Mouse (Mus musculus) forebrain, embryonic 13.5 days (tissue): Measurements from ENCODE around the gene Dnajb6. TPM values are rescaled to one million over a fixed set of nuclear protein-coding genes. Genes with fewer than 3 reads are reported as not detected.

Experiments used
- ATAC-seq: fragments of 200-750 bp; cut with Nextera tagmentation; 2 replicates; pipeline ENCODE4 v1.8.0; 2017
- H3K27ac ChIP-seq: fragments of 300-500 bp; sonication (generic); 2 replicates; pipeline ENCODE4 v1.5.1; 2015; ENCODE audit warnings: inconsistent platforms, mild to moderate bottlenecking, moderate library complexity
- H3K27me3 ChIP-seq: fragments of 300-500 bp; sonication (generic); 2 replicates; pipeline ENCODE4 v1.6.1; 2015; ENCODE audit warnings: mild to moderate bottlenecking, inconsistent platforms
- H3K36me3 ChIP-seq: fragments of 300-500 bp; sonication (generic); 2 replicates; pipeline ENCODE4 v1.6.1; 2015; ENCODE audit warnings: mild to moderate bottlenecking, inconsistent platforms; ENCODE audit not compliant: poor library complexity, severe bottlenecking
- H3K4me1 ChIP-seq: fragments of 300-500 bp; sonication (generic); 2 replicates; pipeline ENCODE4 v1.6.1; 2015; ENCODE audit warnings: inconsistent platforms
- H3K4me2 ChIP-seq: fragments of 300-500 bp; sonication (generic); 2 replicates; pipeline ENCODE4 v1.6.1; 2015; ENCODE audit warnings: inconsistent platforms, mild to moderate bottlenecking, moderate library complexity
- H3K4me3 ChIP-seq: fragments of 300-500 bp; sonication (generic); 2 replicates; pipeline ENCODE4 v1.5.1; 2015; ENCODE audit warnings: mild to moderate bottlenecking, inconsistent platforms
- H3K9ac ChIP-seq: fragments of 300-500 bp; sonication (generic); 2 replicates; pipeline ENCODE4 v1.6.1; 2015; ENCODE audit warnings: mild to moderate bottlenecking, inconsistent platforms
- H3K9me3 ChIP-seq: fragments of 300-500 bp; sonication (generic); replicated peaks from 2 replicates; pipeline ENCODE4 v1.6.1; 2016; ENCODE audit warnings: inconsistent platforms
- WGBS: fragments of 180-500 bp; shearing (Covaris S2); methylation state at CpG from one replicate; pipeline ENCODE4 v1.1.7; 2015; 5-methylcytosine and 5-hydroxymethylcytosine counted together
- polyA plus RNA-seq: library from polyadenylated mRNA; unstranded; fragments of >200 nt; fragmentation: Nextera tagmentation; extraction: Ambion mirVana; gene quantifications from 2 replicates; pipeline ENCODE4 v1.2.1, GENCODE M21; 2015

The Dnajb6 gene
- polyA plus RNA-seq, 1 experiment from 2014 or later = 293 TPM

DNA sequence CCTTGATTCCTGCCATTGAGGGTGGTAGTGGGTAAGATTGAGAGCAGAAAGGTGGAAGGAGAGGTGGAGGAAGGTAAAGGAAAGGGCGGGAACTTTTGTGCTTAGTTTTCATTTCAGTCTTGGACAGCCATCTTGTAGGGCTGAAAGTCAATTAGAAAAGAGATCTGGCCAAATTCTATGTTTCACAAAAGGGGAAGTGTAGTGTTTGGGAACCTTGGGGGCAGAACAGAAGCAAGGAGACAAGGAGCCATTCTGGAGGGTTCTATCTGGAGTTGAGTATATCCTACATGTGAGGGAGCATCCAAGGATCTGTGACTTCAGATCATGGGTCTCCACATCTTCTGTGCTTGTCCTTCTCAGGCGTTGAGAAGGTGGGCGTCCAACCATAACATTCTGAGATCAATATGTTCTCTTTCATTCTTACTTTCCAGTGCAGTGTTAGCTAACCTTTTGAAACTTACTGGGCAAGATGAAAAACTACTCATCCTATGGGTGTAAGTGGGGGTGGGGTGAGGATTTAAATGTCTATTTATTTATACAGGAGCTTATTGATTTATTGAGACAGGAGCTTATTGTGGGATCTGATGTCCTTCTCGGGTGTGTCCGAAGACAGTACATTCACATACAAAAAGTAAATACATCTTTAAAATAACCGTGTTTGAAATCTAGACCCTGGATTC is 517 bp upstream of the Dnajb6 start:
- H3K4me1 ChIP-seq = peaks cover 32% of the 10 kb centered on the region
- peak overlapping the region; percentile 98 for H3K9ac ChIP-seq
- WGBS = 51% methylated on average over 6 of the region's 6 CpGs
- H3K4me3 ChIP-seq = peak overlapping the region; percentile 100
- H3K36me3 ChIP-seq = no peaks in the 10 kb centered on the region
- H3K9me3 ChIP-seq = no peaks in the 10 kb centered on the region
- peak overlapping the region; percentile 95 for H3K27ac ChIP-seq
- peak overlapping the region; percentile 86 for H3K4me2 ChIP-seq
- no peaks in the 10 kb centered on the region for H3K27me3 ChIP-seq
- ATAC-seq = no peak

DNA sequence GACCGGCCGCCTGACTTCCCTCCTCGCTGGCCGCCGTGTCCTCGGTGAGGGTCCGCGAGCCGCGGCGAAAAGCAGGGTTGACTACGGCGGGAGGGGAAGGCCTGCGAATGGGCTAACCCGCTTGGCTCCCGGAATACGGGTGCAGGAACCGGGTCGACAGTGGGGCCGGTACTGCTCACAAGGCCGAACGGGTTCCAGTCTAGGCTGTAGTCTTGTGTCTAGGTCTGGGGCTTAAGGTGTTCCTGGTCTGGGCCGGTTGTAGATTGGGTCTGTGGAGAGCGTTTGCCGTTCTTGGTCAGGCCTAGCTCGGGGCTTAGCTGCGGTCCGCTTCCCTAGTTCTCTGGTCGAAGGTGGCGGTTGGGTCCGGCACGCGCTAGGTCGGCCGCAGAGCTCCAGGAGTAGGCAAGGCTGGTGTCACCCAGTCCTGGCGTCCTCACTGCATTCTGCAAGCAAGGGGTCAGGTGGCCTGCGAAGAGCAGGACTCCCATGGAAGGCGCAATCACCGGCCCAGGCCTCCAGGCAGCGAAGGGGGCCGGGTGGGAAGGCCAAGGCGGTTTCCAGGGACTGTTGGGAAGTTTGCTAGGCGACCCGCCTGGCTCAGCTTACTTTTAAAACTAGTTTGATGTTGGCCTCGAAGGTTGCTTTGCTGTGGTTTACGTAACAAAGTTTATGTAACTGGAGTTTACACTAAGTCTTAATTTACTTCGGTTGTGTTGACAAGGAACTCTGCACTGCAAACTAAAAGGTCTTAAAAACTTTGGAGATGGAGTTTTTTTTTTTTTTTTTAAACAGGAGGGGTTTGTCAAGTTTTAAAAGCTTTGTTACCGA is 799 bp downstream of the Dnajb6 start:
- Histone ChIP-seq H3K36me3 (no peaks in the 10 kb centered on the region), H3K9ac (peak overlapping the region; percentile 98), H3K27me3 (no peaks in the 10 kb centered on the region), H3K4me2 (peak overlapping the region; percentile 86), H3K4me3 (peak overlapping the region; percentile 100), H3K9me3 (no peaks in the 10 kb centered on the region), H3K27ac (peak overlapping the region; percentile 95), H3K4me1 (peaks cover 37% of the 10 kb centered on the region)
- ATAC-seq = peak; percentile 79
- whole genome bisulfite sequencing = 2% methylated on average over 48 of the region's 48 CpGs

DNA sequence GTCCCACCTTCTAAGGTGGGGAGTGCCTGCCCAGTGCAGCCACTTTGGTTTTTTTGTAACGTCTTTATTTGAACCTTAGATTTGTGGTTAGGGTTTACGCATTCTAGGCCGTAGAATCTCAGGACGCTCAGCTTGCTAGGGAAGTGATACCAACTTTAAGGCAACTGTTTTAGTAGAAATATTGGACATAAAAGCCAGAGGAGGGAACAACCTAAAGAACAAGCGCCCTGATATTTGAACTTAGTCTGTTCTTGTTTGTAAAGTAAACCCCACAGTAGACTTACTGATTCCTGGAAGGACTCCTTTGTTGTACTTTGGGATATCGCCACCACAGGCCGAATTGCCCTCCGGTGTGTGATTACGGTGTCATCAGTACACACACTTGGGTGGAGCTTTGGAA is 1.5 kb downstream of the Dnajb6 start:
- Histone ChIP-seq H3K4me3 (peak overlapping the region; percentile 100), H3K36me3 (no peaks in the 10 kb centered on the region), H3K27me3 (no peaks in the 10 kb centered on the region), H3K9me3 (no peaks in the 10 kb centered on the region), H3K4me1 (peaks cover 38% of the 10 kb centered on the region), H3K4me2 (peak overlapping the region; percentile 86), H3K9ac (peak overlapping the region; percentile 98), H3K27ac (no peak overlapping the region)
- no peak for ATAC-seq
- 68% methylated on average over 9 of the region's 9 CpGs for WGBS

DNA sequence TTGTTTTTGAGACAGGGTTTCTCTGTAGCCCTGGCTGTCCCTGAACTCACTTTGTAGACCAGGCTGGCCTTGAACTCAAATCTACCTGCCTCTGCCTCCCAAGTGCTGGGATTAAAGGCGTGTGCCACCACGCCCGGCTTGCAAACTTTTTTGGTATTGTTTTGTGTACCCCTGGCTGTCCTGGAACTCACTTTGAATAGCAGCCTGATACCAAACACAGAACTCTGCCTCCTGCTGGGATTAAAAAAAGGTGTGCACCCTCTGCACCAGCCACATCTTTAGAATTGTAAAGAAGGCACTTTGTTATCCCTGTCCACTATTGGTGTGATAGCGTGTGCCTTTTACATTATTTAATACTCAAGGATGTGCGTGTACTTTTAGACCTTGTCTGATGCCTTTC is 2.0 kb downstream of the Dnajb6 start:
- H3K9ac ChIP-seq = no peak overlapping the region
- ATAC-seq = no peak
- no peak overlapping the region for H3K27ac ChIP-seq
- H3K36me3 ChIP-seq = peaks cover 5% of the 10 kb centered on the region
- H3K9me3 ChIP-seq = no peaks in the 10 kb centered on the region
- peaks cover 38% of the 10 kb centered on the region for H3K4me1 ChIP-seq
- peak overlapping the region; percentile 86 for H3K4me2 ChIP-seq
- no peaks in the 10 kb centered on the region for H3K27me3 ChIP-seq
- 89% methylated on average over 5 of the region's 5 CpGs for WGBS
- peak overlapping the region; percentile 100; the same call in 1 of the 2 replicates for H3K4me3 ChIP-seq

DNA sequence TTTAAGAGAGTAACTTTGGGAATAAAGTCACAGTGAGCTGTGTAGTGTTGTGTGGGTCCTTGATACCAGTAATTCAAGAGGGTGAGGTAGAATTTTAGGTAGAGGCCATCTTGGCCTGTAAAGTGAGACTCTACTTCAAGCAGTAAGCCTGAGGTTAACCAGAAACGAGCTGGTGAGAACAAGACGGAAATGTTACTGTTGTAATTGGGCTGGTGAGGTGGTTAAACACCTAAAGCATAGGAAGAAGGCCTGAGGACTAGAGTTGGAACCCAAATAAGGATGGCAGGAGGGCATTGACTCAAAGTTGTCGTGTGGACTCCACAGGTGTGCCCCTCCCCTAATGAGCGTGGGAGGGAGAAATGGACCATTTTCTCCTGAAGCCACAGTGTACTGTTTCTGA is 2.6 kb downstream of the Dnajb6 start:
- no peak for ATAC-seq
- WGBS = 83% methylated on average over 4 of the region's 4 CpGs
- no peak overlapping the region for H3K9ac ChIP-seq
- no peaks in the 10 kb centered on the region for H3K27me3 ChIP-seq
- H3K4me2 ChIP-seq = no peak overlapping the region; the same call in 1 of the 2 replicates
- H3K9me3 ChIP-seq = no peaks in the 10 kb centered on the region
- no peak overlapping the region for H3K4me3 ChIP-seq
- H3K4me1 ChIP-seq = peaks cover 38% of the 10 kb centered on the region
- H3K36me3 ChIP-seq = peaks cover 8% of the 10 kb centered on the region
- H3K27ac ChIP-seq = no peak overlapping the region

DNA sequence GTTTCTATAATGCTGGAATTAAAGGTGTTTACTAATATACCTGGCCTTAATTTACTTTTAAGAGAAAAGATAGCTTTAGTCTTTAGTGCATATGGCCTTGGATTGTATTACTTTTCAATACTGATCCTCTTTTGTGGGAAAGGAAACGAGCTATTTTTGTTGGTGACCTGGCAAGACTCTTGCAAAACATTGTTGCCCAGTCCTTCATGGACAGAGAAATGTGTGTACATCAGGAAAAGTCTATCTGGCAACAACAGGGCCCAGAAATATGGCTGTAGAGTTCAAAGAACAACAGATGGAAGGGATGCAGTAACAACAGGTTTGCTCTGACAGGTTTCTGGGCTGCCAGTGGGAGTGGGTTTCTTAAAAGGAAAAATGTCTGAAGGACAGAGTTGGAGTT is 5.2 kb downstream of the Dnajb6 start:
- no peak for ATAC-seq
- WGBS = 79% methylated on average over 1 of the region's 1 CpGs
- peaks cover 30% of the 10 kb centered on the region for H3K4me1 ChIP-seq
- H3K9me3 ChIP-seq = no peaks in the 10 kb centered on the region
- peaks cover 8% of the 10 kb centered on the region for H3K36me3 ChIP-seq
- H3K4me2 ChIP-seq = no peak overlapping the region
- no peak overlapping the region for H3K9ac ChIP-seq
- no peaks in the 10 kb centered on the region for H3K27me3 ChIP-seq
- H3K27ac ChIP-seq = no peak overlapping the region
- H3K4me3 ChIP-seq = no peak overlapping the region

DNA sequence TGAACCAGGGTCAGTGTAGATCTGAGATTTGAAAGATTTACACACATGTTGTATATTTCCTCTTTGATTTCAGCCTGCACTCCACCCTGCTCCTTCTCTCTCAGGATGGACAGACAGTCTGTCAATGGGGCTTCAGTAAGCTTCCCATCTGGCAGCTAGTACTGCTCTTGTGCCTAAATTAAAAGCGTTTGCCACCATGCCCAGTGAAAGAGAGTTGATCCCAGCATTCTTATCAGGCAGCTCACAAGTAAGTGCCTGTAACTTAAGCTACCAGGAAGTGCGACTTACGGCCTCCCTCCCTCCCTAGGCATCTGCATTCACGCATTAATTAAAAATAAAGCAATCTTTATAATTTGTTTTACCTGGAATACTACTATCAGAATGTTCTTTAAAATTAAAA is 5.6 kb downstream of the Dnajb6 start:
- no peak for ATAC-seq
- Histone ChIP-seq H3K4me2 (no peak overlapping the region), H3K4me1 (peaks cover 30% of the 10 kb centered on the region), H3K27ac (no peak overlapping the region), H3K36me3 (peaks cover 8% of the 10 kb centered on the region), H3K9me3 (no peaks in the 10 kb centered on the region), H3K9ac (no peak overlapping the region), H3K27me3 (no peaks in the 10 kb centered on the region), H3K4me3 (no peak overlapping the region)
- 77% methylated on average over 4 of the region's 4 CpGs for WGBS

DNA sequence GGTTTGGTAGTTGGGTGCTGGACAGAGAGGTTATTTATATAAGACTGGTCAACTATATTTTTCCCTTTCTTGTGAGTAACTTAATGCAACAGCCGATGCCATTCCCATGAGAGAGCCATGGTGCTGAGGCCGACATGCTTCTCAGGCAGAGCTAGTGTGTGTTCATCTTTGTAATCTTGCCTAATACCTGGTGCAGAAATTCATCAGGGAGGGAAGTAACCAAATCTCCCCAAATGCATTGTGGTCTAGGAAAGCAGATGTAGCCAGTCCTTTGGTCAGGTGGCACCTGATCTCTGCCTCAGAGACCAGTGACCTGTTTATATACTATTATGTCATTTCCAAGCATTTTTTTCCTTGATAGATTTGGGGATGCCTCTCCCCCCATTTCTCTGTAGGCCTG is 12.2 kb downstream of the Dnajb6 start:
- Histone ChIP-seq H3K9ac (no peak overlapping the region), H3K9me3 (no peaks in the 10 kb centered on the region), H3K4me3 (no peak overlapping the region), H3K36me3 (peaks cover 31% of the 10 kb centered on the region), H3K27me3 (no peaks in the 10 kb centered on the region), H3K27ac (no peak overlapping the region), H3K4me1 (no peaks in the 10 kb centered on the region), H3K4me2 (no peak overlapping the region)
- ATAC-seq = no peak
- 95% methylated on average over 2 of the region's 2 CpGs for WGBS

DNA sequence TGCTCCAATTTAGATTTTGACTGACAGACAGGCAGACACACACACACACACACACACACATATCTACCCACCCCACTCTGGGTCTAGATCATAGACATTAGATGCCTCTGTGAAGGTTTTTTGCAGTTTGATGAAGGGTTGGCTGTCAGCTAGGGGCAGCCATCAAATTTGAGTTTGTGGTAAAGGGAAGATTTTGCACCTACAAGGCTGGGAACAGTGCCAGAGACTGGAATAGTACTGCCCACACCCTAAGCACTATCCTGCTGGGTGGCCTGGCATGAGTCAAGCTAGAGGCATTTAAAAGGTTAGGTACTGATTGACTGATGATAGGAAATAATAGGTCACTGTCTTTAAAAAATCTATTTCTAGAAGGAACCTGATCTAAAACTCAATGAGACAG is 15.8 kb downstream of the Dnajb6 start:
- Histone ChIP-seq H3K4me3 (no peak overlapping the region), H3K4me2 (no peak overlapping the region), H3K9me3 (no peaks in the 10 kb centered on the region), H3K9ac (no peak overlapping the region), H3K4me1 (no peaks in the 10 kb centered on the region), H3K36me3 (peaks cover 64% of the 10 kb centered on the region), H3K27me3 (no peaks in the 10 kb centered on the region), H3K27ac (no peak overlapping the region)
- no peak for ATAC-seq

DNA sequence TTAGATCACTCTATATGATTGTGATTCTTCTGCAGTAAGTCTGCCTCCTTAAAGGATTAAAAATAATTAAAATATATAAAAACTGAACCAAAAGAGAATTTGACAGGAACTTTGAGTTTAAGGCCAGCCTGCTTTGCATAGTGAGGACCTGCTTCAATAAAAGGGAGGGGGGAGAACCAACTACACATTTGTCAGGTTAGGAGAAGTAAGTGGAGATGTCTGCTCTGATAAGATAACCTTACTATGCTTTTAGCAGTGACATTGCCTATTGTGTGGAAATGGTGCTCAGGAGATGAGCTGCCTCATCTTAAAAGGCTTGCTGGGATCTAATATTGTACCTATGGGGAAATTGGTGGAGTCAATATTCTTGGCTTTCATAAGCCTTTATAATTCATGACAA is 17.4 kb downstream of the Dnajb6 start:
- no peaks in the 10 kb centered on the region for H3K4me1 ChIP-seq
- no peak overlapping the region for H3K4me3 ChIP-seq
- no peak for ATAC-seq
- H3K4me2 ChIP-seq = no peak overlapping the region
- H3K27ac ChIP-seq = no peak overlapping the region
- H3K9me3 ChIP-seq = no peaks in the 10 kb centered on the region
- H3K9ac ChIP-seq = no peak overlapping the region
- H3K27me3 ChIP-seq = no peaks in the 10 kb centered on the region
- peaks cover 78% of the 10 kb centered on the region for H3K36me3 ChIP-seq

DNA sequence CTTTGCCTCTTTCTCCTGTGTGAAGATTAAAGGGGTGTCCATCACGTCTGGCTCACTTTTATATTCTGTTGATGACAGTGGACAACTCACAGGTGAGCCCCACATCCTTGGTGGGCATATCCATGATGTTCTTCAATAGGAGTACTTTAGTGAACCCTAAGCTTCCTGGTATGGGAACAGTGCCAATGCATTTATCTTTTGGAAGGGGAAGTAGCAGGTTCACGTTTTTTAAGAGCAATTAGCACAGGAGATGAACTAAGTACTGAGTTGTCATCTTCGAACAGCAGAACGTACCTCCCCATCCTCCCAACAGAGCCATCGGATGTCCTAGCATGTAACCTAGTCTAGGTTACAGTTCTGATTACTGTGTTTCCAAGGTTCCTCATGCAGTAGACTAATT is 23.8 kb downstream of the Dnajb6 start:
- Histone ChIP-seq H3K9ac (no peak overlapping the region), H3K4me2 (no peak overlapping the region), H3K27ac (no peak overlapping the region), H3K4me1 (no peaks in the 10 kb centered on the region), H3K9me3 (no peaks in the 10 kb centered on the region), H3K36me3 (peaks cover 85% of the 10 kb centered on the region), H3K27me3 (no peaks in the 10 kb centered on the region), H3K4me3 (no peak overlapping the region)
- no peak for ATAC-seq
- WGBS = 87% methylated on average over 5 of the region's 5 CpGs

DNA sequence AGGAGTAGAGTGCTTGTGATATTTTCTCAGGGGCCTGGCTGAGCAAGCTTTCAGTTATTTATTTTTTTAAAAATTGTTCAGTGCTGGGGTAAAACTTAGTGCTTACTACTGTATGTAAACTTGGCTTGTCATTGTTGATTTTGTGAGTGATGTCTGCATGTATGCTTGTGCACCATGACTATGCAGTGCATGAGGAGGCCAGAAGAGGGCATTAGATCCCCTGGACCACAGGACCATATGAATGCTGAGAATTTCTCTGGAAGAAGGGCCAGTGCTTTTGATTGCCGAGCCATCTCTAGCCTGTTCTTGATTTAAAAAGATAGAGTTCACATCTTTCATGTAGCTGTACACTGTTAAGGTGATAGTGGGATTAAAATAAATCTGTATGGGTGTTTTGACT is 35.4 kb downstream of the Dnajb6 start:
- no peak overlapping the region for H3K4me2 ChIP-seq
- peaks cover 57% of the 10 kb centered on the region for H3K36me3 ChIP-seq

More for the DNA sequence above, 35.4 kb downstream of the Dnajb6 start:
- no peak overlapping the region for H3K27ac ChIP-seq
- H3K4me3 ChIP-seq = no peak overlapping the region
- no peaks in the 10 kb centered on the region for H3K27me3 ChIP-seq
- H3K4me1 ChIP-seq = no peaks in the 10 kb centered on the region
- no peak for ATAC-seq
- no peak overlapping the region for H3K9ac ChIP-seq
- WGBS = 89% methylated on average over 1 of the region's 1 CpGs
- H3K9me3 ChIP-seq = no peaks in the 10 kb centered on the region
